Mouse (Mus musculus): ENCODE results near the gene Dnph1. TPM values are rescaled to one million over a fixed set of nuclear protein-coding genes. Genes with fewer than 3 reads are reported as not detected.

The Dnph1 gene
- 1 to 10 TPM in 1 of 2 experiments, under 1 TPM in 1; 0.55 to 4.5 TPM for polyA plus RNA-seq (2017; shearing (Covaris generic))

DNA sequence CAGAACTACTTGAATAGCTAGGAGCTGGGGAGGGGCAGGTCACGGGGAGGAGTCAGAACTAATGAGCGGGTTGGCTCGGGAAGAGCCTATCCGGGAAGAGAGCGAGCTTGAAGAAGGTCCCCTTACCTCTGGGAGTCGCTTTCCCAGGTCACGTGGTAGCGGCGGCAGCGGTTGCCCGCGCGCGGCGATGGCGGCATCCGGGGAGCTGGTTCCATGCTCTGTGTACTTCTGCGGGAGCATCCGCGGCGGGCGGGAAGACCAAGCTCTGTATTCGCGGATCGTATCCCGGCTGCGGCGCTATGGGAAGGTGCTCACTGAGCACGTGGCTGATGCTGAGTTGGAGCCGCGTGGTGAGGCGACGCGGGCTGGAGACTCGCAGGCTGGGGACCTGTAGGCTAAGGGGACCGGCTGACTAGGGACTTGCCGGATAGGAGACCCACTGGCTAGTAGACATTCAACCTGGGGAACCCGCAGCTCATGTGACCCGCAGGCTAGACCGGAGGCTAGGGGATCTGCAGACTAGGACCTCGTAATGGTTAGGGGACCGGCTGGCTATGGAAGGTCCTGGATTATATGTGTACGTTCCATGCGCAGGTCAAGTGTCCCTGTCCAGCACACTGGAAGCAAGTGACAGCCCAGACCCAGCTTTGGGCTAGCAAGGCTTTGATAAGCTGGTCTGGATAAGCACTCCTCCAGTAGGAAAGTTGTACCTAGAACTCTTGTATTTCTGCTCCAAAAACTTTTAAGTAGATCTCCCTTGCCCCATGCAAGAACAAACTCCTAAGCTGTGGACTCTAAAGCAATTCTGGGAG, at the start of gene Dnph1:
Dnph1 (plus strand) TSS at position 89 of the 812 bp plus-strand sequence.

DNA sequence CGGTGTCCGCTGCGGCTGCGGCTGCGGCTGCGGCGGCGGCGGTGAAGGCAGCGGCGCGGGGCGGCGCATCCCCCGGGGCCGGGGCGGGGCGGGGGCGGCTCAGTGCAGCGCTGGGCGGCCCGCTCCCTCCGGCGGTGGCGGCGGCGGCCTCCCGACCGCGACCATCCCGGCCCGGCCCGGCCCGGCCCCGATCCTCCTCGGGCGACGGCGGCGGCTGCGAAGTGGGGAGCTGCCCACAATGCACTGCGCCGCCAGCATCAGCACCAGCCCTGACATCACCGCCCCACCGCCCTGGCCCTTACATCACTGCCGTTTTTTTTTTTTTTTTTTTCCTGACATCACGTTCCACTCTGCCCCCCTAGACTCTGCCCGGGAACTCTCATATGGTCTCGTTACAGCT, 9.1 kb upstream of the Dnph1 start, which contains the start of gene Ttbk1:
Ttbk1 (minus strand) TSS at position 245 of the 400 bp plus-strand sequence.

DNA sequence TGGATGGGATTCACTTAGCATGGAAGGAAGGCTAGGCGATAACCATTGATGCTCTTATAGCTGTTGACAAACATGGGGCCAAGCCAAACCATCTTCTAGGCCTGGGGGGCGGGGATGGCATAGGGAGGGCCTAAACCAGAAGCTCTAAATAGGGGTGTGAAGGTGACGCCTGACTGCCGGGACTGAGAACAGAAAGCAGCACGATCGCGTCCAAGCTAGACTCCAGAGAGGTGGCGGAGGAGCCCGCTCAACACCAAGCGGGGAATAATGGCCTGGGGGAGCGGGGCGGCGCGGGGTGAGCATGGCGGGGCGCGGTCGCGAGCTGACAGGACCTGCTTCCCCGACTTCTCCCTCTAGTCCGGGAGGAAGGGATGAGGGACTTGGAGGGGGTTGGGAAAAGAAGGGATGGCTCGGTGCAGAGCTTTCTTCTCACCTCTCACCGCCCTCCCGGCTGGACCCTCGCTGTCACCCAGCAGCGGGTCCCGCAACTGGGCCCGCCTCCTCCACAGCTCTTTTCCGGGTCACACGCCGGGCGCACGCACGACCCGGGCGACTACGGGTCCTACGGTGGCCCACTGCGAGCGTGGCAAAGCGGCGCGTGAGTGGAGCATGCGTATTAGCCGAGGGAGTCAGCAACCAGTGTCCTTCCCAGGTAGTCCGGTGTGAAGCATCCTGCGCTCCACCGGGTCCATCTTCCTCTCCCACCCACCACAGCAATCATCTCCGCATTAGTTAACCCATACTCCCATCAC, 49.5 kb downstream of the Dnph1 start, which contains the start of gene Cul9:
Cul9 (minus strand) TSS at position 576 of the 752 bp plus-strand sequence.

Other genes with a start within 250 kb of the Dnph1 start
- gene Polr1c, start 248.7 kb upstream of the Dnph1 start, polyA plus RNA-seq (2017; shearing (Covaris generic)), result 10 to 100 TPM; 53.2 to 61.9 TPM
- gene Yipf3, start 248.6 kb upstream of the Dnph1 start, polyA plus RNA-seq (2017; shearing (Covaris generic)), result 100 to 1,000 TPM; 176 to 184 TPM
- gene Lrrc73, start 243.2 kb upstream of the Dnph1 start, polyA plus RNA-seq (2017; shearing (Covaris generic)), result under 1 TPM; 0.31 to 0.43 TPM
- gene Tjap1, start 213.7 kb upstream of the Dnph1 start, polyA plus RNA-seq (2017; shearing (Covaris generic)), result 10 to 100 TPM; 25.5 to 28.7 TPM
- gene Dlk2, start 199.3 kb upstream of the Dnph1 start, polyA plus RNA-seq (2017; shearing (Covaris generic)), result not detected
- gene Abcc10, start 168.4 kb upstream of the Dnph1 start, polyA plus RNA-seq (2017; shearing (Covaris generic)), result 1 to 10 TPM; 6.8 to 7.1 TPM
- 1 to 10 TPM; 5.6 to 8.7 TPM for gene Zfp318, start 113.0 kb upstream of the Dnph1 start, polyA plus RNA-seq (2017; shearing (Covaris generic))
- gene Crip3, start 67.8 kb upstream of the Dnph1 start, polyA plus RNA-seq (2017; shearing (Covaris generic)), result under 1 TPM in 1 of 2 experiments, not detected in 1; 0.33 TPM
- gene Slc22a7, start 58.3 kb upstream of the Dnph1 start, polyA plus RNA-seq (2017; shearing (Covaris generic)), result under 1 TPM in 1 of 2 experiments, not detected in 1; 0.11 TPM
- 1 to 10 TPM; 1.1 to 1.6 TPM for gene Ttbk1, start 9.0 kb upstream of the Dnph1 start, polyA plus RNA-seq (2017; shearing (Covaris generic))
- 1 to 10 TPM; 6.1 to 7.9 TPM for gene Cul9, start 49.7 kb downstream of the Dnph1 start, polyA plus RNA-seq (2017; shearing (Covaris generic))
- 10 to 100 TPM; 37.4 to 37.8 TPM for gene Srf, start 59.5 kb downstream of the Dnph1 start, polyA plus RNA-seq (2017; shearing (Covaris generic))
- under 1 TPM; 0.05 to 0.65 TPM for gene Ptk7, start 132.8 kb downstream of the Dnph1 start, polyA plus RNA-seq (2017; shearing (Covaris generic))
- gene Klc4, start 149.3 kb downstream of the Dnph1 start, polyA plus RNA-seq (2017; shearing (Covaris generic)), result 10 to 100 TPM; 20.3 to 22.7 TPM
- 10 to 100 TPM; 43.1 to 70.4 TPM for gene Mrpl2, start 149.5 kb downstream of the Dnph1 start, polyA plus RNA-seq (2017; shearing (Covaris generic))
- 10 to 100 TPM in 1 of 2 experiments, 1 to 10 TPM in 1; 4.5 to 10.7 TPM for gene Cul7, start 153.6 kb downstream of the Dnph1 start, polyA plus RNA-seq (2017; shearing (Covaris generic))
- gene Rrp36, start 177.6 kb downstream of the Dnph1 start, polyA plus RNA-seq (2017; shearing (Covaris generic)), result 10 to 100 TPM; 58.4 to 61.9 TPM
- gene Mea1, start 182.1 kb downstream of the Dnph1 start, polyA plus RNA-seq (2017; shearing (Covaris generic)), result 100 to 1,000 TPM; 121 to 157 TPM
- 10 to 100 TPM; 49.1 to 55.5 TPM for gene Klhdc3, start 184.2 kb downstream of the Dnph1 start, polyA plus RNA-seq (2017; shearing (Covaris generic))
- 10 to 100 TPM; 68.8 to 83.5 TPM for gene Ppp2r5d, start 208.4 kb downstream of the Dnph1 start, polyA plus RNA-seq (2017; shearing (Covaris generic))
- gene Pex6, start 214.8 kb downstream of the Dnph1 start, polyA plus RNA-seq (2017; shearing (Covaris generic)), result 10 to 100 TPM; 46.9 to 49.2 TPM
- gene Gnmt, start 232.5 kb downstream of the Dnph1 start, polyA plus RNA-seq (2017; shearing (Covaris generic)), result 1 to 10 TPM; 1.2 to 2.7 TPM